Mouse (Mus musculus) liver, embryonic 11.5 days (tissue): ENCODE results near the gene Cmah. TPM values are rescaled to one million over a fixed set of nuclear protein-coding genes. Genes with fewer than 3 reads are reported as not detected.

Source experiments
- ATAC-seq: fragments of 200-750 bp; cut with Nextera tagmentation; replicated peaks from 2 replicates; pipeline ENCODE4 v1.8.0; 2017; ENCODE audit warnings: moderate number of reproducible peaks, mild to moderate bottlenecking, moderate TSS enrichment, moderate library complexity; ENCODE audit not compliant: low FRiP score
- DNase-seq: peaks from one replicate; pipeline ENCODE4 v3.0.0-alpha.2; 2017; ENCODE audit warnings: low spot score
- H3K27ac ChIP-seq: fragments of 300-500 bp; sonication (generic); 2 replicates; pipeline ENCODE4 v1.5.1; 2014; ENCODE audit warnings: mild to moderate bottlenecking, low read depth, low read length, control low read depth
- H3K27me3 ChIP-seq: fragments of 300-500 bp; sonication (generic); replicated peaks from 2 replicates; pipeline ENCODE4 v1.6.1; 2014; ENCODE audit warnings: low read length, mixed read lengths; ENCODE audit not compliant: control insufficient read depth, insufficient read depth
- H3K36me3 ChIP-seq: fragments of 300-500 bp; sonication (generic); 2 replicates; pipeline ENCODE4 v1.6.1; 2014; ENCODE audit warnings: mild to moderate bottlenecking, low read length, moderate library complexity, mixed read lengths; ENCODE audit not compliant: control insufficient read depth, insufficient read depth
- H3K4me1 ChIP-seq: fragments of 300-500 bp; sonication (generic); replicated peaks from 2 replicates; pipeline ENCODE4 v1.6.1; 2014; ENCODE audit warnings: low read length, mixed read lengths; ENCODE audit not compliant: control insufficient read depth, insufficient read depth
- H3K4me2 ChIP-seq: fragments of 300-500 bp; sonication (generic); 2 replicates; pipeline ENCODE4 v1.6.1; 2014; ENCODE audit warnings: mild to moderate bottlenecking, control low read depth, moderate library complexity
- H3K4me3 ChIP-seq: fragments of 300-500 bp; sonication (generic); 2 replicates; pipeline ENCODE4 v1.5.1; 2014; ENCODE audit warnings: low read depth, low read length, control low read depth
- H3K9ac ChIP-seq: fragments of 300-500 bp; sonication (generic); 2 replicates; pipeline ENCODE4 v1.6.1; 2014; ENCODE audit warnings: low read depth, low read length, control low read depth
- H3K9me3 ChIP-seq: fragments of 300-500 bp; sonication (generic); 2 replicates; pipeline ENCODE4 v1.6.1; 2016; ENCODE audit warnings: low read length, inconsistent platforms, mixed read lengths; ENCODE audit not compliant: control insufficient read depth
- WGBS: fragments of 180-500 bp; shearing (Covaris S2); extraction: QIAGEN DNeasy Blood & Tissue Kit; methylation state at CpG from one replicate; pipeline ENCODE4 v1.1.7; 2014; 5-methylcytosine and 5-hydroxymethylcytosine counted together
- polyA plus RNA-seq: library from polyadenylated mRNA; unstranded; fragments of >200 nt; fragmentation: Nextera tagmentation; extraction: Ambion mirVana; gene quantifications from 2 replicates; pipeline ENCODE4 v1.2.1, GENCODE M21; 2014

The Cmah gene
- polyA plus RNA-seq, 1 experiment from 2014 or later: 4.3 TPM

DNA sequence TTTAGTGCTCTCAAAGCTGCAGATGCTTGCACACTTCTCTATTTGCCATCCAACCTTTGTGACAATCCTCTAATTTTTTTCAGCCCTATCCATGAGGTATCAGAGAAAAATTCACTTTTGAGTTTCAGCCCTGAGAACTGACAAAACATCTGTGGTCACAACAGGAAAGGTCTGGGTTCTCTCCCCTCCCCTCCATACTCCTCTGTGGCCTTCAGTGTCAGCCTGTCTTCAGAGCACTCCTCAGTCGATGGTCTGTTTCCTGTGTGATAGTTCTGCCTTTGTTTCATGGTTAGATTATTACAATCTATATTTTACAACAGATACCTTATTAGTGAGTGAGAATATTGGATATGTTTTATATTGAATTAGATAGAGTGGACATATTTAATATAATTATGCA, 184.2 kb downstream of the Cmah start:
- Histone ChIP-seq H3K27ac (no peak overlapping the region), H3K9me3 (no peaks in the 10 kb centered on the region), H3K4me2 (no peak overlapping the region), H3K27me3 (no peaks in the 10 kb centered on the region), H3K36me3 (no peaks in the 10 kb centered on the region), H3K4me1 (peaks cover 22% of the 10 kb centered on the region), H3K4me3 (no peak overlapping the region), H3K9ac (no peak overlapping the region)
- DNase-seq (no peak), ATAC-seq (no peak)
- 28% methylated on average over 1 of the region's 1 CpGs for WGBS

DNA sequence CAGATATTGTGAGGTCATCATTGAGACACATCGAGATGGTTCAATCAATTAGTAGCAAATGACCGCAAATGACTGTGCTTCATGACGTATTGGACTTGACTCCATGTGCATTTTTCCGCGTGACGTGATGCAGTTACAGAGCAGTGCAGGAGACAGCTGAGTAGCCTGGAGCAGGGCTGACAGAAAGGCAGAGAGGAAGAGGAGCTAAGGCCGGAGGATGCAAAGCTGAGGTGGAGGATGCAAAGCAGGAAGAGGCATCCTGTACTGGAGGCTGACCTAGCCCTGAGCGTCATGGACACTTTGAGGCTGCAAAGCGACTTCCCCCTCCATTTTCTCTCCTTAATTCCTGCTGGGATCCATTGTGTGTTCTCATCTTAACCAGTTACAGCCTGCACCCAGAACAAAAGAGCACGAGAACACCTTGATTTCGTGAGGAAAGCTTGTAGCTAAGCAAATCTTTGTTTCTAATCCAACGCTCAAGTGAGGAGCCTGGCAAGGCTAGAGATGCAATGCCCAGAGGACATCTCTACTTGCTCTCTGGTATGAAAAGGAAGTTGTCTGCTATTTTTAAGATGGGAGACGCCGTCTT, 184.8 kb downstream of the Cmah start:
- Histone ChIP-seq H3K36me3 (no peaks in the 10 kb centered on the region), H3K4me2 (no peak overlapping the region), H3K9me3 (no peaks in the 10 kb centered on the region), H3K4me1 (peaks cover 22% of the 10 kb centered on the region), H3K27ac (no peak overlapping the region), H3K9ac (no peak overlapping the region), H3K27me3 (no peaks in the 10 kb centered on the region), H3K4me3 (no peak overlapping the region)
- no peak for ATAC-seq
- WGBS: 68% methylated on average over 14 of the region's 14 CpGs
- DNase-seq: no peak

DNA sequence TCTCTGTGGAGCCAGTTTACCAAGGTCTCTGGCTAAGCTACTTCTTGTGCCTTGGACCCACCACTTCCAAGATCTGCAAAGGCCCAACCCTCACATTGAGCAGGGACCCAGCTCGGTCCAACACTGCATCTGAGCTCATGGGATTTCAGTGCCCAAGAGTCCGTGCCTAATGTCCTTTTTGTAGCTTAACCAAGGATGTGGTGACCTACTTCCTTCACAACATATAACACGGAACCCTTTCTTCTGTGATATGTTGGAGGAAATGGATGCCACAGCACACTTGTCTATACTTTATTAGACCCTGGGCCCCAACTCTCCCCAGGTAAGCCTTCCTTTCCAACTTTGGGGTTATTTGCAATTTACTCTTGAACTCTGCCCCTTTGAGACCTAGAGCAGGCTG, 186.5 kb downstream of the Cmah start:
- H3K4me3 ChIP-seq: no peak overlapping the region
- peaks cover 22% of the 10 kb centered on the region for H3K4me1 ChIP-seq
- H3K36me3 ChIP-seq: no peaks in the 10 kb centered on the region
- 77% methylated on average over 3 of the region's 3 CpGs for WGBS
- H3K9me3 ChIP-seq: no peaks in the 10 kb centered on the region
- H3K27me3 ChIP-seq: no peaks in the 10 kb centered on the region
- ATAC-seq (no peak), DNase-seq (no peak)
- H3K27ac ChIP-seq: no peak overlapping the region; the same call in 1 of the 2 replicates
- H3K9ac ChIP-seq: no peak overlapping the region
- no peak overlapping the region for H3K4me2 ChIP-seq

DNA sequence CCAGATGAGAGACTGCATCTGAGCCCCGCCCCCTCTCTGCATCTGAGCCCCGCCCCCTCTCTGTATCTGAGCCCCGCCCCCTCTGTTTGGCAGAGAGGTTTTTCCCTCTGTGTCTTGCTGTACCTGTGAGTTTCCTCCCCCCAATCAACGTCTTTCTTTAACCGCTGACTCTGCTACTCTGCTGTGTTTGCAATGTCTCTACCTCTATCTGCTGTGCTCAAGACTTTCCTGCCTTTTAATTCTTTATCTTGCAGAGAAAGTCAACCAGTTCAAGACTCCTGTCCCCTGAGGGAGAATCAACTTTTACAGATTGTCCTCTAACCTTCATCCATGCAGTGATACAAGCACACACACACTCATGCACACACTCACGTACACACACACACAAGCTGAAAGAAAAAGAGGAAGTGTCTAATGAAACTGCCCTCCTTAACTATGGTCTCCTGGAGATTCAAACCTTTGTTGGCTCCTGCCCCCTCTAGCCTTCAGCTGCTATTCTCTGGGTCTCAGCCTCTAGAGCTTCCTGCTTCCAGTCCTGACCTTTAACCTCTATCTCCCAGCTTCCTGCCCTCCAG, 188.0 kb downstream of the Cmah start:
- 27% methylated on average over 6 of the region's 6 CpGs for WGBS
- DNase-seq (no peak), ATAC-seq (peak; percentile 50; the same call in 1 of the 2 replicates)
- no peaks in the 10 kb centered on the region for H3K9me3 ChIP-seq
- H3K36me3 ChIP-seq: no peaks in the 10 kb centered on the region
- no peak overlapping the region for H3K4me2 ChIP-seq
- peaks cover 18% of the 10 kb centered on the region for H3K4me1 ChIP-seq
- H3K9ac ChIP-seq: no peak overlapping the region
- H3K27ac ChIP-seq: 0 out of 2 replicates have a peak overlapping the region, but pooled peaks have one; percentile 10
- no peaks in the 10 kb centered on the region for H3K27me3 ChIP-seq
- H3K4me3 ChIP-seq: no peak overlapping the region

DNA sequence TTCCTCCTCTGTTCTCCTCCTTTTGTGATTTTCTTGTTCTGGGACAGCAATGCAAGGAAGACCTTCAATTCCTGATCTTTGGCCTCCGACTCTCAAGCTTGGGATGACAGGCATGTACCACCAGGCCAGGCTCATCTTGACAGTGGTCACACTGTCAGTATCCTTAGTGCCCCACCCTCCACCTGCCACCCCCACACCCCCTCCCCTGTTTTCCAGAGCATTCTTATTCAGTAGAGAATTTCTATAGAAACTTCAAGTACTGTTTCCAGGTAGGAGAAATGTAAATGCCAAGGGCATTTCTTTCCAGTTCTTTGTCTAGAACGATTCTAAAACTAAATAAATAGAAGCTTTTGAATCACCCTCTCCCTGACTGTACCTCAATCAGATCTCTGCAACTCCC, 190.6 kb downstream of the Cmah start:
- H3K36me3 ChIP-seq: no peaks in the 10 kb centered on the region
- H3K9me3 ChIP-seq: no peaks in the 10 kb centered on the region
- no peak overlapping the region for H3K27ac ChIP-seq
- H3K4me3 ChIP-seq: no peak overlapping the region
- no peaks in the 10 kb centered on the region for H3K27me3 ChIP-seq
- ATAC-seq: no peak
- H3K9ac ChIP-seq: no peak overlapping the region
- 67% methylated on average over 2 of the region's 2 CpGs for WGBS
- no peak for DNase-seq
- peaks cover 15% of the 10 kb centered on the region for H3K4me1 ChIP-seq
- no peak overlapping the region for H3K4me2 ChIP-seq

DNA sequence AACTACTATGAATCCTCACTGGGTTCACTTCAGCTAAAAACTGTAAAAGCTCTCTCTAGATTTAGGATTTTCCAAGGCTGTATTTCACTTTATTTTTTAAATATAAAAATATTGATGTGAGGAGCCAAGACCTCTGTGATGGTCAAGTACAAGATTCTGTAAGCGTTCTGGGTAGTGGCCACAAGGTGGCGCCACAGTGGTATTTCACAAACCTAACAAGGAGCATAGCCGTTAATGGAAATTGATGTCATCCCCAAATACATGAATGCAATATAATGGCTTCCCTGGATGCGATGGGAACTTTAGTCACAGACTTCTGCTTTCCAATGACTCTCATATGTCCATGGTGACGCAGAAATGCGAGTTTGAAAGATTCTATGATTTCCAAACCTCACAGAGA, 191.7 kb downstream of the Cmah start:
- no peak for DNase-seq
- Histone ChIP-seq H3K4me3 (no peak overlapping the region), H3K9ac (no peak overlapping the region), H3K4me2 (no peak overlapping the region), H3K36me3 (no peaks in the 10 kb centered on the region), H3K27me3 (no peaks in the 10 kb centered on the region), H3K27ac (no peak overlapping the region), H3K4me1 (peaks cover 10% of the 10 kb centered on the region), H3K9me3 (no peaks in the 10 kb centered on the region)
- ATAC-seq: no peak
- WGBS: 35% methylated on average over 6 of the region's 6 CpGs

DNA sequence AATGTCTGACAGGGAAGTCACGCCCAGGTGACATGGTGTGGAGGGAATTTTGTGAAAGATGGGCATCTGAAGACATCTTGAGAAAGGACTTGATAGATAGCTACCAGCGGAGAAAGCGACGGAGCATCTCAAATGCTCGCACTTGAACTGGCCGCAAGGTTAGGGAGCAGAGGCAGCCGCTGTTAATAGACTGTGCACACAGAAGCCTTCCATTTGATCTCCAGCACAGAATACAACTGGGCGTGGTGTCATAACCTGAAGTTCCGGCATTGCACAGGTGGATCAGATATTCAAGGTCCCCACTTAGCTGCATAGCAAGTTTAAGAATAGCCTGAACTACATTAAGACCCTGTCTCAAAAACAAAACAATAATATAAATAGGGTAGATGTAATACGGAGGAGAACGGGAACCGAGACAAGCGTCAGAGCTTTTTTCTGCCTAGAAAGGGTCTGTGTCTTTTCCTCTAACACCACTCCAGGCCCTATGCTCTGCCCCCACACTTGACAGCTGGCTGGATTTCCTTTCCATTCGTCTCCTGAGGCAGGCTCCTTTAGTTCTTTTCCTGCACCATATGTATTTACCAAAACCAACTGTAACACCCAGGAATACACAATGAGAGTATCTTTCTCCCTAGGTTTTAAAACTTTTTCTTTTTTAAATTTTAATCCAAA, 192.9 kb downstream of the Cmah start:
- WGBS: 81% methylated on average over 14 of the region's 14 CpGs
- DNase-seq (no peak), ATAC-seq (no peak)
- Histone ChIP-seq H3K4me1 (peaks cover 5% of the 10 kb centered on the region), H3K4me3 (no peak overlapping the region), H3K9ac (no peak overlapping the region), H3K36me3 (no peaks in the 10 kb centered on the region), H3K27ac (no peak overlapping the region), H3K9me3 (no peaks in the 10 kb centered on the region), H3K27me3 (no peaks in the 10 kb centered on the region), H3K4me2 (no peak overlapping the region)

DNA sequence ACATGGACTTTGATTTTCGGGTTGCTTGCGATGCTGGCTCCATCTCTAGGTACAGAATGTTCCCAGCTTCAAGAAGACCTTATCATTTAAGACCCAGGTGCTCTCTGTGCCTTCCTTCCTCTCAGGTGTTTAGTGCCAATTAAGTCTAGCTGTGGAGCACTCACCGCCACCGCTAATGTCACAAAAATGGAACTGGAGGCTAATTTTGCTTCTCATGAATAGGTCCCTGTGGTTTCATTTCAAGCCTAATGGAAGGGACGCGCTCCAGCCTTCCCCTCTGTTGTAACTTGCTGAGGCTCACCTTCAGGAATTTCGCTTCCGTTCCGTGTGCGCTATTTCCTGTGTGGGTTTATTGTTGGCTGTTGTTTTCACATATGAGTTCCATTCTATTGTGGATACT, 193.6 kb downstream of the Cmah start:
- WGBS: 91% methylated on average over 10 of the region's 10 CpGs
- H3K4me2 ChIP-seq: no peak overlapping the region
- H3K27me3 ChIP-seq: no peaks in the 10 kb centered on the region
- no peak overlapping the region for H3K4me3 ChIP-seq
- H3K9ac ChIP-seq: no peak overlapping the region
- no peaks in the 10 kb centered on the region for H3K4me1 ChIP-seq
- H3K36me3 ChIP-seq: no peaks in the 10 kb centered on the region
- no peak overlapping the region for H3K27ac ChIP-seq
- no peaks in the 10 kb centered on the region for H3K9me3 ChIP-seq
- ATAC-seq (no peak), DNase-seq (no peak)
